11 mouse cellular contexts compared by ENCODE assay signal in genomic region chr9:32962679-32963205, GRCm38 (mm10).
"Had no signal": no experiment of that assay in that cellular context is flagged by ENCODE, and none has a peak within 500 bp of the region (broad histone marks: within the 10 kb centered on the region; RNA-seq: fewer than 3 reads in every experiment).

No protein-coding gene starts in this region.

- H3K4me1 ChIP-seq: kidney, embryonic 15.5 days; limb, embryonic 10.5 days; liver, embryonic 15.5 days; midbrain, embryonic 13.5 days had no signal

- H3K36me3 ChIP-seq: kidney, embryonic 15.5 days; limb, embryonic 10.5 days; liver, embryonic 15.5 days; midbrain, embryonic 13.5 days had no signal

- H3K27me3 ChIP-seq: kidney, embryonic 15.5 days; liver, embryonic 15.5 days; midbrain, embryonic 13.5 days had no signal

- H3K4me2 ChIP-seq: kidney, embryonic 15.5 days; liver, embryonic 11.5 days; liver, embryonic 15.5 days; midbrain, embryonic 13.5 days had no signal

- H3K4me3 ChIP-seq: kidney, embryonic 15.5 days; limb, embryonic 10.5 days; liver, embryonic 15.5 days; midbrain, embryonic 13.5 days had no signal

- H3K9me3 ChIP-seq: kidney, embryonic 15.5 days; limb, embryonic 10.5 days; liver, embryonic 15.5 days; midbrain, embryonic 13.5 days had no signal

- H3K9ac ChIP-seq: kidney, embryonic 15.5 days; liver, embryonic 15.5 days; midbrain, embryonic 13.5 days had no signal

- DNase-seq: kidney, postnatal 14 days; lung, adult 2 months; lung, postnatal 36 days; right cerebral cortex, postnatal 14 days; thymus, adult 18-20 months; thymus, postnatal 25 days had no signal

- H3K27ac ChIP-seq: kidney, embryonic 15.5 days; limb, embryonic 10.5 days; liver, embryonic 15.5 days; midbrain, embryonic 13.5 days had no signal
